Mouse (Mus musculus) embryonic facial prominence, embryonic 14.5 days (tissue): ENCODE measurements around the gene Mcts2. TPM values are rescaled to one million over a fixed set of nuclear protein-coding genes. Genes with fewer than 3 reads are reported as not detected.

Experiments
- ATAC-seq: fragments of 200-750 bp; cut with Nextera tagmentation; 2 replicates; pipeline ENCODE4 v1.8.0; 2017; ENCODE audit warnings: low read depth, moderate number of reproducible peaks, moderate TSS enrichment
- DNase-seq: peaks from one replicate; pipeline ENCODE4 v3.0.0-alpha.2; 2015; ENCODE audit warnings: low spot score
- H3K27ac ChIP-seq: fragments of 300-500 bp; sonication (generic); replicated peaks from 2 replicates; pipeline ENCODE4 v1.5.1; 2014; ENCODE audit warnings: low read depth, mild to moderate bottlenecking, low read length, moderate library complexity
- H3K27me3 ChIP-seq: fragments of 300-500 bp; sonication (generic); replicated peaks from 2 replicates; pipeline ENCODE4 v1.6.1; 2014; ENCODE audit warnings: low read length; ENCODE audit not compliant: control insufficient read depth, insufficient read depth
- H3K36me3 ChIP-seq: fragments of 300-500 bp; sonication (generic); 2 replicates; pipeline ENCODE4 v1.6.1; 2014; ENCODE audit warnings: low read length, mixed read lengths; ENCODE audit not compliant: control insufficient read depth, insufficient read depth
- H3K4me1 ChIP-seq: fragments of 300-500 bp; sonication (generic); 2 replicates; pipeline ENCODE4 v1.6.1; 2014; ENCODE audit warnings: antibody characterized with exemption, low read length; ENCODE audit not compliant: control insufficient read depth, insufficient read depth
- H3K4me2 ChIP-seq: fragments of 300-500 bp; sonication (generic); 2 replicates; pipeline ENCODE4 v1.6.1; 2014; ENCODE audit warnings: low read depth, mild to moderate bottlenecking, low read length, moderate library complexity, mixed read lengths
- H3K4me3 ChIP-seq: fragments of 300-500 bp; sonication (generic); 2 replicates; pipeline ENCODE4 v1.5.1; 2014; ENCODE audit warnings: low read depth, mild to moderate bottlenecking, low read length
- H3K9ac ChIP-seq: fragments of 300-500 bp; sonication (generic); 2 replicates; pipeline ENCODE4 v1.6.1; 2014; ENCODE audit warnings: low read depth, mild to moderate bottlenecking, low read length, moderate library complexity, mixed read lengths
- H3K9me3 ChIP-seq: fragments of 300-500 bp; sonication (generic); 2 replicates; pipeline ENCODE4 v1.6.1; 2016; ENCODE audit warnings: low read length; ENCODE audit not compliant: control insufficient read depth
- WGBS: fragments of 180-500 bp; shearing (Covaris S2); extraction: QIAGEN DNeasy Blood & Tissue Kit; methylation state at CpG from one replicate; pipeline ENCODE4 v1.1.7; 2014; 5-methylcytosine and 5-hydroxymethylcytosine counted together
- polyA plus RNA-seq: library from polyadenylated mRNA; unstranded; fragments of >200 nt; fragmentation: Nextera tagmentation; extraction: Ambion mirVana; gene quantifications from 2 replicates; pipeline ENCODE4 v1.2.1, GENCODE M21; 2014

Gene Mcts2
- polyA plus RNA-seq, 1 experiment from 2014 or later, result 26.7 TPM

- no peak overlapping the region for H3K27ac ChIP-seq
- peaks cover 94% of the 10 kb centered on the region for H3K36me3 ChIP-seq
- no peaks in the 10 kb centered on the region; the same call in 1 of the 2 replicates for H3K4me1 ChIP-seq
- no peaks in the 10 kb centered on the region for H3K27me3 ChIP-seq
- WGBS, result 51% methylated on average over 3 of the region's 3 CpGs
- H3K9me3 ChIP-seq, result no peaks in the 10 kb centered on the region
- H3K9ac ChIP-seq, result no peak overlapping the region
- no peak overlapping the region for H3K4me2 ChIP-seq
- H3K4me3 ChIP-seq, result no peak overlapping the region
- DNase-seq, result peak; percentile 83
- ATAC-seq, result no peak
These were observed 8.5 kb upstream of the Mcts2 start for GRCm38 (mm10) chr2:152678302-152678701.

GRCm38 (mm10) chr2:152678925-152679324, 7.9 kb upstream of the Mcts2 start:
- no peak for ATAC-seq
- no peak overlapping the region for H3K4me3 ChIP-seq
- H3K27ac ChIP-seq, result no peak overlapping the region
- WGBS, result 87% methylated on average over 5 of the region's 5 CpGs
- H3K4me1 ChIP-seq, result no peaks in the 10 kb centered on the region; the same call in 1 of the 2 replicates
- peaks cover 98% of the 10 kb centered on the region for H3K36me3 ChIP-seq
- H3K9me3 ChIP-seq, result no peaks in the 10 kb centered on the region
- H3K27me3 ChIP-seq, result no peaks in the 10 kb centered on the region
- no peak for DNase-seq
- no peak overlapping the region for H3K4me2 ChIP-seq
- no peak overlapping the region for H3K9ac ChIP-seq

GRCm38 (mm10) chr2:152679701-152680355, 7.0 kb upstream of the Mcts2 start:
- Histone ChIP-seq H3K4me2 (no peak overlapping the region), H3K9ac (no peak overlapping the region), H3K9me3 (no peaks in the 10 kb centered on the region), H3K4me1 (no peaks in the 10 kb centered on the region), H3K4me3 (no peak overlapping the region), H3K36me3 (peaks cover 98% of the 10 kb centered on the region), H3K27ac (no peak overlapping the region), H3K27me3 (no peaks in the 10 kb centered on the region)
- ATAC-seq, result no peak
- DNase-seq, result no peak
- 84% methylated on average over 8 of the region's 8 CpGs for WGBS

GRCm38 (mm10) chr2:152683086-152683485, 3.7 kb upstream of the Mcts2 start:
- no peaks in the 10 kb centered on the region for H3K27me3 ChIP-seq
- no peak overlapping the region for H3K27ac ChIP-seq
- H3K4me1 ChIP-seq, result no peaks in the 10 kb centered on the region
- H3K4me2 ChIP-seq, result no peak overlapping the region
- no peak overlapping the region for H3K9ac ChIP-seq
- no peak overlapping the region for H3K4me3 ChIP-seq
- ATAC-seq, result no peak
- no peak for DNase-seq
- 79% methylated on average over 5 of the region's 5 CpGs for WGBS
- peaks cover 98% of the 10 kb centered on the region for H3K36me3 ChIP-seq
- peaks cover 17% of the 10 kb centered on the region for H3K9me3 ChIP-seq

- WGBS, result 60% methylated on average over 12 of the region's 12 CpGs
- H3K4me2 ChIP-seq, result peak overlapping the region; percentile 65
- peak overlapping the region; percentile 50 for H3K4me3 ChIP-seq
These were observed 436 bp upstream of the Mcts2 start for GRCm38 (mm10) chr2:152686399-152686798.

GRCm38 (mm10) chr2:152691564-152692217, 4.9 kb downstream of the Mcts2 start:
- Histone ChIP-seq H3K9me3 (peaks cover 5% of the 10 kb centered on the region), H3K4me1 (0 out of 2 replicates have a peak, but pooled peaks cover 4% of the 10 kb centered on the region), H3K27ac (no peak overlapping the region), H3K27me3 (no peaks in the 10 kb centered on the region), H3K4me2 (no peak overlapping the region), H3K4me3 (no peak overlapping the region), H3K9ac (no peak overlapping the region), H3K36me3 (peaks cover 60% of the 10 kb centered on the region)
- ATAC-seq (no peak), DNase-seq (peak; percentile 43)
- 76% methylated on average over 7 of the region's 7 CpGs for WGBS

More at GRCm38 (mm10) chr2:152686399-152686798, 436 bp upstream of the Mcts2 start:
- peak overlapping the region; percentile 72 for H3K27ac ChIP-seq
- DNase-seq, result no peak
- no peaks in the 10 kb centered on the region for H3K4me1 ChIP-seq
- H3K36me3 ChIP-seq, result peaks cover 87% of the 10 kb centered on the region
- peak overlapping the region; percentile 45; the same call in 1 of the 2 replicates for H3K9ac ChIP-seq
- no peak for ATAC-seq
- no peaks in the 10 kb centered on the region for H3K27me3 ChIP-seq
- H3K9me3 ChIP-seq, result peaks cover 17% of the 10 kb centered on the region

- ATAC-seq (peak; percentile 39), DNase-seq (peak; percentile 83)
- 0 out of 2 replicates have a peak, but pooled peaks cover 4% of the 10 kb centered on the region for H3K4me1 ChIP-seq
- peak overlapping the region; percentile 21 for H3K4me3 ChIP-seq
- H3K9me3 ChIP-seq, result no peaks in the 10 kb centered on the region
- H3K36me3 ChIP-seq, result peaks cover 54% of the 10 kb centered on the region
- H3K9ac ChIP-seq, result peak overlapping the region; percentile 43
- H3K27ac ChIP-seq, result peak overlapping the region; percentile 25; the same call in 1 of the 2 replicates
- WGBS, result 16% methylated on average over 9 of the region's 9 CpGs
- H3K27me3 ChIP-seq, result no peaks in the 10 kb centered on the region
- peak overlapping the region; percentile 41 for H3K4me2 ChIP-seq
These were observed 6.4 kb downstream of the Mcts2 start for GRCm38 (mm10) chr2:152693233-152693632.

GRCm38 (mm10) chr2:152693735-152694134, 6.9 kb downstream of the Mcts2 start:
- Histone ChIP-seq H3K27me3 (no peaks in the 10 kb centered on the region), H3K36me3 (peaks cover 54% of the 10 kb centered on the region), H3K4me3 (peak overlapping the region; percentile 21), H3K9ac (peak overlapping the region; percentile 43), H3K9me3 (no peaks in the 10 kb centered on the region), H3K27ac (peak overlapping the region; percentile 25; the same call in 1 of the 2 replicates), H3K4me1 (0 out of 2 replicates have a peak, but pooled peaks cover 4% of the 10 kb centered on the region), H3K4me2 (peak overlapping the region; percentile 41)
- DNase-seq (no peak), ATAC-seq (no peak)
- 79% methylated on average over 13 of the region's 13 CpGs for WGBS
